Mouse (Mus musculus) liver, postnatal 0 days (tissue): ENCODE measurements around the gene Tex2. TPM values are rescaled to one million over a fixed set of nuclear protein-coding genes. Genes with fewer than 3 reads are reported as not detected.
A peak's percentile ranks its signal among the peaks of the same experiment; 100 is the strongest.

Experiments
- ATAC-seq: fragments of 200-750 bp; cut with Nextera tagmentation; 2 replicates; pipeline ENCODE4 v1.8.0; 2017; ENCODE audit warnings: mild to moderate bottlenecking, moderate library complexity
- DNase-seq: peaks from one replicate; pipeline ENCODE4 v3.0.0-alpha.2; 2016
- H3K27ac ChIP-seq: fragments of 300-500 bp; sonication (generic); 2 replicates; pipeline ENCODE4 v1.5.1; 2014; ENCODE audit warnings: antibody characterized with exemption, moderate library complexity, mild to moderate bottlenecking, low read depth
- H3K27me3 ChIP-seq: fragments of 300-500 bp; sonication (generic); 2 replicates; pipeline ENCODE4 v1.6.1; 2014; ENCODE audit warnings: low read length, control low read depth, mixed read lengths; ENCODE audit not compliant: insufficient read depth
- H3K36me3 ChIP-seq: fragments of 300-500 bp; sonication (generic); replicated peaks from 2 replicates; pipeline ENCODE4 v1.6.1; 2014; ENCODE audit warnings: mild to moderate bottlenecking, control low read depth, low read length, moderate library complexity, mixed read lengths; ENCODE audit not compliant: insufficient read depth
- H3K4me1 ChIP-seq: fragments of 300-500 bp; sonication (generic); 2 replicates; pipeline ENCODE4 v1.6.1; 2014; ENCODE audit warnings: antibody characterized with exemption, mild to moderate bottlenecking, control low read depth; ENCODE audit not compliant: insufficient read depth
- H3K4me2 ChIP-seq: fragments of 300-500 bp; sonication (generic); 2 replicates; pipeline ENCODE4 v1.6.1; 2014; ENCODE audit warnings: low read depth, mild to moderate bottlenecking, low read length, moderate library complexity, mixed read lengths
- H3K4me3 ChIP-seq: fragments of 300-500 bp; sonication (generic); 2 replicates; pipeline ENCODE4 v1.5.1; 2014; ENCODE audit warnings: low read depth, low read length
- H3K9ac ChIP-seq: fragments of 300-500 bp; sonication (generic); replicated peaks from 2 replicates; pipeline ENCODE4 v1.6.1; 2014; ENCODE audit warnings: mild to moderate bottlenecking, moderate library complexity
- H3K9me3 ChIP-seq: fragments of 300-500 bp; sonication (generic); 2 replicates; pipeline ENCODE4 v1.6.1; 2016; ENCODE audit warnings: mild to moderate bottlenecking, control low read depth, low read length, mixed read lengths
- CTCF ChIP-seq: sonication (generic); IDR thresholded peaks from 2 replicates; pipeline ENCODE4 v1.5.1; 2016; ENCODE audit warnings: antibody characterized with exemption, low read depth
- EP300 ChIP-seq: IDR thresholded peaks from 2 replicates; pipeline ENCODE4 v1.6.1; 2016; ENCODE audit warnings: antibody characterized with exemption, low read depth, mild to moderate bottlenecking
- WGBS: fragments of 180-500 bp; shearing (Covaris S2); extraction: QIAGEN DNeasy Blood & Tissue Kit; methylation state at CpG from one replicate; pipeline ENCODE4 v1.1.7; 2014; ENCODE audit not compliant: insufficient replicate concordance; 5-methylcytosine and 5-hydroxymethylcytosine counted together
- polyA plus RNA-seq: library from polyadenylated mRNA; unstranded; fragments of >200 nt; fragmentation: Nextera tagmentation; extraction: Ambion mirVana; gene quantifications from 2 replicates; pipeline ENCODE4 v1.2.1, GENCODE M21; 2015

Tex2 gene
- polyA plus RNA-seq, 1 experiment from 2014 or later = 11.3 TPM

GRCm38 (mm10) chr11:106532248-106532790 lies 80.9 kb downstream of the Tex2 start:
- TF ChIP-seq CTCF = no peak
- TF ChIP-seq EP300 = no peak
- Histone ChIP-seq H3K36me3 (peaks cover 21% of the 10 kb centered on the region), H3K4me1 (peaks cover 21% of the 10 kb centered on the region), H3K9ac (no peak overlapping the region), H3K4me2 (no peak overlapping the region), H3K9me3 (no peaks in the 10 kb centered on the region), H3K4me3 (no peak overlapping the region), H3K27me3 (no peaks in the 10 kb centered on the region), H3K27ac (no peak overlapping the region)
- DNase-seq (no peak), ATAC-seq (no peak)
- 88% methylated on average over 9 of the region's 9 CpGs for whole genome bisulfite sequencing

GRCm38 (mm10) chr11:106529786-106530185 lies 83.4 kb downstream of the Tex2 start:
- Histone ChIP-seq H3K9ac (no peak overlapping the region), H3K4me3 (no peak overlapping the region)

GRCm38 (mm10) chr11:106529113-106529512 lies 84.1 kb downstream of the Tex2 start:
- H3K27ac ChIP-seq = peak overlapping the region; percentile 16; the same call in 1 of the 2 replicates
- no peaks in the 10 kb centered on the region for H3K27me3 ChIP-seq
- H3K4me1 ChIP-seq = peaks cover 11% of the 10 kb centered on the region
- peaks cover 24% of the 10 kb centered on the region for H3K36me3 ChIP-seq
- no peak overlapping the region for H3K9ac ChIP-seq
- no peak overlapping the region for H3K4me3 ChIP-seq
- H3K9me3 ChIP-seq = no peaks in the 10 kb centered on the region
- ATAC-seq (no peak), DNase-seq (no peak)
- WGBS = 91% methylated on average over 4 of the region's 4 CpGs
- TF ChIP-seq CTCF (no peak), EP300 (no peak)
- no peak overlapping the region for H3K4me2 ChIP-seq

More at GRCm38 (mm10) chr11:106529786-106530185, 83.4 kb downstream of the Tex2 start:
- WGBS = 56% methylated on average over 5 of the region's 5 CpGs
- ATAC-seq = peak; percentile 25; the same call in 1 of the 2 replicates
- Histone ChIP-seq H3K27me3 (no peaks in the 10 kb centered on the region), H3K36me3 (peaks cover 21% of the 10 kb centered on the region), H3K4me1 (peaks cover 11% of the 10 kb centered on the region), H3K27ac (peak overlapping the region; percentile 16; the same call in 1 of the 2 replicates), H3K9me3 (no peaks in the 10 kb centered on the region), H3K4me2 (no peak overlapping the region)
- DNase-seq = no peak
- no peak for TF ChIP-seq CTCF
- no peak for TF ChIP-seq EP300

- no peaks in the 10 kb centered on the region for H3K27me3 ChIP-seq
These were observed 85.3 kb downstream of the Tex2 start for GRCm38 (mm10) chr11:106527926-106528325.

GRCm38 (mm10) chr11:106527147-106527821 lies 85.9 kb downstream of the Tex2 start:
- 0 out of 2 replicates have a peak, but pooled peaks have one; percentile 29 for ATAC-seq
- no peak overlapping the region for H3K9ac ChIP-seq
- no peak overlapping the region for H3K4me3 ChIP-seq
- H3K4me1 ChIP-seq = peaks cover 11% of the 10 kb centered on the region
- H3K27me3 ChIP-seq = no peaks in the 10 kb centered on the region
- peaks cover 19% of the 10 kb centered on the region for H3K36me3 ChIP-seq
- H3K9me3 ChIP-seq = no peaks in the 10 kb centered on the region
- no peak overlapping the region for H3K4me2 ChIP-seq
- no peak for DNase-seq
- peak overlapping the region; percentile 44; the same call in 1 of the 2 replicates for H3K27ac ChIP-seq
- WGBS = 62% methylated on average over 10 of the region's 10 CpGs
- no peak for TF ChIP-seq EP300
- no peak for TF ChIP-seq CTCF

More at GRCm38 (mm10) chr11:106527926-106528325, 85.3 kb downstream of the Tex2 start:
- DNase-seq (no peak), ATAC-seq (no peak)
- H3K9ac ChIP-seq = no peak overlapping the region
- H3K36me3 ChIP-seq = peaks cover 20% of the 10 kb centered on the region
- TF ChIP-seq EP300 (no peak), CTCF (no peak)
- 35% methylated on average over 1 of the region's 1 CpGs for WGBS
- H3K4me1 ChIP-seq = peaks cover 11% of the 10 kb centered on the region
- H3K4me2 ChIP-seq = no peak overlapping the region
- H3K27ac ChIP-seq = no peak overlapping the region
- H3K4me3 ChIP-seq = no peak overlapping the region
- no peaks in the 10 kb centered on the region for H3K9me3 ChIP-seq

- Histone ChIP-seq H3K27me3 (no peaks in the 10 kb centered on the region), H3K9ac (no peak overlapping the region), H3K9me3 (no peaks in the 10 kb centered on the region), H3K4me2 (no peak overlapping the region), H3K36me3 (peaks cover 12% of the 10 kb centered on the region), H3K4me1 (peaks cover 2% of the 10 kb centered on the region; the same call in 1 of the 2 replicates), H3K4me3 (no peak overlapping the region), H3K27ac (no peak overlapping the region)
- ATAC-seq (no peak), DNase-seq (no peak)
- WGBS = 62% methylated on average over 3 of the region's 3 CpGs
- TF ChIP-seq EP300 (no peak), CTCF (peak; percentile 37)
These were observed 90.7 kb downstream of the Tex2 start for GRCm38 (mm10) chr11:106522538-106522937.
